Mouse (Mus musculus): ENCODE results near the gene Psmd2. TPM values are rescaled to one million over a fixed set of nuclear protein-coding genes. Genes with fewer than 3 reads are reported as not detected.

Psmd2 gene
- total RNA-seq, 1 experiment from 2014 or later: 82.6 TPM

DNA sequence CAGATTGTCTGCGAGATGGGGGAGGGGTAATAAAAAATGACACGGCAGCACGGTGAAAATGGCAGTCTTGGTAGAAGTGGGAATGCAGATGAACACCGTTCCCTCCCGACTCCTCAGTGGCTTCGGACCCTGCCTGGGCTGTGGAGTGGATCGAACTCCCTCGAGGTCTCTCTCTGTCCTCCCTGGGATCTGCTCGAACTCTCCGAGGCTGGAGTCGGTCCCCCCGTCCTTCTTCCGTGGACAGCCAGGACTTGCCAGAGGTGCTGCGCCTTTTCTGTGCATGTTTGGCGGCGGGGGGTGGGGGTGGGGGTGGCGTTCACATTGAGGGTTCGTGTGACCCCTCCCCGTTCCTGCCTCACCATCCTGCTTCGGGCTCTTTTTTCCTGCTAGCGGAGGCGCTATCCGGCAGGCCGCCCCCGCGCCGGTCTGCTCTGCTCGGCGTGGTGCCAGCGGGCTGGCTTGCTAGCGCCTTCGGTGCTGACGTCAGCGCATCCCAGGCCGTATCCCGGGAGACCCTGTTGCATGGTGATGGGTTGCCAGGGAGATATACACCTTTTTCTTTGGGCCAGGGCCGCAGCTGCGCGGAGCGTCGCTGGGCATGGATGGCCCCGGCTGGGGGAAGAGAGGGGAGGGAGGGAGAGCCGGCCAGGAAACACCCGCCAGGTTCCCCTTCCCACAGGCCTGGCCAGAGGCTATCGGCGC, 44.3 kb downstream of the Psmd2 start:
- ATAC-seq (ENCODE audit: extremely low read depth, insufficient number of reproducible peaks, low FRiP score, poor library complexity, severe bottlenecking): no peak

- ATAC-seq (ENCODE audit: extremely low read depth, insufficient number of reproducible peaks, low FRiP score, poor library complexity, severe bottlenecking): no peak
Observed at GRCm38 (mm10) chr16:20699266-20699665, 47.8 kb downstream of the Psmd2 start.

- no peak for ATAC-seq (ENCODE audit: extremely low read depth, insufficient number of reproducible peaks, low FRiP score, poor library complexity, severe bottlenecking)
Observed at GRCm38 (mm10) chr16:20700036-20700435, 48.6 kb downstream of the Psmd2 start.

DNA sequence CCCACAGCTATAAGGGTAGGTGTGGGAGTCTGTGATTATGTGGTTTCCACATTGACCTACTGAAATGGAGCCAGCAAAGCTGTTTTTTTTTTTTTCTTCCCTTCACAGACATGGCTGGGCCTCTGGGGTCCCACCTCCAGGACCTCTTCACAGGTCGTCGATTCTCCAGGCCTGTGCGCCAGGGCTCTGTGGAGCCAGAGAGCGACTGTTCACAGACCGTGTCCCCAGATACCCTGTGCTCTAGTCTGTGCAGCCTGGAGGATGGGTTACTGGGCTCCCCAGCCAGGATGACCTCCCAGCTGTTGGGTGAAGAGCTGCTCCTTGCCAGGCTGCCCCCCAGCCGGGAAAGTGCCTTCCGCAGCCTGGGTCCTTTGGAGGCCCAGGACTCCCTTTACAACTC, 49.9 kb downstream of the Psmd2 start:
- no peak for ATAC-seq (ENCODE audit: extremely low read depth, insufficient number of reproducible peaks, low FRiP score, poor library complexity, severe bottlenecking)

GRCm38 (mm10) chr16:20701729-20702521, 50.5 kb downstream of the Psmd2 start:
- ATAC-seq (ENCODE audit: extremely low read depth, insufficient number of reproducible peaks, low FRiP score, poor library complexity, severe bottlenecking): no peak

- ATAC-seq (ENCODE audit: extremely low read depth, insufficient number of reproducible peaks, low FRiP score, poor library complexity, severe bottlenecking): no peak
Observed at GRCm38 (mm10) chr16:20702522-20702893, 51.1 kb downstream of the Psmd2 start.

GRCm38 (mm10) chr16:20703071-20703470, 51.6 kb downstream of the Psmd2 start:
- ATAC-seq (ENCODE audit: extremely low read depth, insufficient number of reproducible peaks, low FRiP score, poor library complexity, severe bottlenecking): no peak

- ATAC-seq (ENCODE audit: extremely low read depth, insufficient number of reproducible peaks, low FRiP score, poor library complexity, severe bottlenecking): no peak
Observed at GRCm38 (mm10) chr16:20703699-20704400, 52.4 kb downstream of the Psmd2 start.

- no peak for ATAC-seq (ENCODE audit: extremely low read depth, insufficient number of reproducible peaks, low FRiP score, poor library complexity, severe bottlenecking)
Observed at GRCm38 (mm10) chr16:20705786-20706185, 54.3 kb downstream of the Psmd2 start.

- ATAC-seq (ENCODE audit: extremely low read depth, insufficient number of reproducible peaks, low FRiP score, poor library complexity, severe bottlenecking): no peak
Observed at GRCm38 (mm10) chr16:20706407-20707055, 55.1 kb downstream of the Psmd2 start.

DNA sequence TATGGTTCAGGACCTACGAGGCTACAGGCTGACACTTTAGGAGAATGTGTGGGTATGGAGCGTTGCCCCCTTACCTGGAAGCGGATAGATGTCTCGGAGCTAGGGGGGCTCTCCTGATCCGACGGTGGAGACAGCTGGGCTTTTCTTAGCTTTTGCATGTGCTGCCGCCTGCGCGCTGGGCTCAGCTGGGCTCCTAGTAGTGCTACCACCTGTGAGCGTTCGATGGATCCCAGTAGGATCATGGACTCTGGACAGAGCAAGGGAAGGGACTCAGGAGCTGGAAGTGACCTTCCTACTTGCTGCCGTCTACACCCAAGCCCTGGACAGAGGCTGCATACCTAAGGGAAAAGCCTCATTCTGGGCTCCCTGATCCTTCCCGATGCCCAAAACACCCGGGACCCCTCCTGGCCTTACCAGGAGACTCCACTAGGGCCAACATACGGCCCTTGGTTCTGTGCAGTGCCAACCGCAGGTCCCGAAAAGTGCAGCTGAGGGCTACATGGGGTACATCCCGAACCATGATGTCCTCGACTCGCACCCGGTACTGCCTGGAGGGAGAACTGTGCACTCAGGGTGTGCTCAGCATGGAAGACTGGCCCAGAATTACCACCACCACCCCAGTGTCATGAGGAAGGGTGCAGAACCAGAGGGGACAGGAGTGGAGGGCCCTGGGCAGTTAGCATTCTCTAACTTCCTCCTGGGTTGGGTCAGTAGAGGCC, 56.9 kb downstream of the Psmd2 start:
- ATAC-seq (ENCODE audit: extremely low read depth, insufficient number of reproducible peaks, low FRiP score, poor library complexity, severe bottlenecking): no peak

DNA sequence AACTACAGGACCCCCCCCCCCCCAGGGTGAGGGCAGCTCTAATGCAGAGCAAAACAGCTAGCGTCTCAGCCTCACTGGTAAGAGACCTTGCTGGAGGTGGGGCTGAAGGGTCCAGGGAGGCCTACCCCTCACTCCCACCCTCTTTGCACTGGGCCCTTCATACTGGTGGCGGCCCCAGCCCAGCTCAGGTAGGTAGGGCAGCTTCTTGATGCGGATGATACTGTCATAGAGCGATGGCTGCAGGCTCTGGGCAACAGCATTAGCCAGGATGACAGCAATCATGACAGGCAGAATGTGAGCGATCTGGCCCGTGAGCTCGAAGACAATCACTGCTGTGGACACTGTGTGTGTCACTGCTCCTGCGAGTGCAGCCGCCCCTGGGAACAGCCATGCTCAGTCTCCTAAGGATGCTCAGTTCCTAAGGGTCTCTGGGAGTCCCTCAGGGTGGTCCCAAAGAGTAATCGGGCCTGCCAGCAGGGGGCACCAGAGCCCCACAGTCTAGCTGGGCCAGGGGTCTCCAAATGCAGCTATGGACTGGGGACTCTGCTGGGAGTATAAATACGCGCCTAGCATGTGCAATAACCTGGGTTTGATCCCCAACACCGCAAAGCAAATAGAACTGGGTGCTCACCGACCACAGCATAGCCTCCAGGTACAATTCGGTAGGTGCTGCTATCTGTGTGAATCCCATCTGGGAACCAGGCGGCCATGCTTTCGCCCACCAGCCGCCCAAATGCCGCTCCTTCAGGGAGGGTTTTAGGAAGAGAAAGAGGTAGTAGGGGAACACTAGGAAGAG, 57.7 kb downstream of the Psmd2 start:
- no peak for ATAC-seq (ENCODE audit: extremely low read depth, insufficient number of reproducible peaks, low FRiP score, poor library complexity, severe bottlenecking)

DNA sequence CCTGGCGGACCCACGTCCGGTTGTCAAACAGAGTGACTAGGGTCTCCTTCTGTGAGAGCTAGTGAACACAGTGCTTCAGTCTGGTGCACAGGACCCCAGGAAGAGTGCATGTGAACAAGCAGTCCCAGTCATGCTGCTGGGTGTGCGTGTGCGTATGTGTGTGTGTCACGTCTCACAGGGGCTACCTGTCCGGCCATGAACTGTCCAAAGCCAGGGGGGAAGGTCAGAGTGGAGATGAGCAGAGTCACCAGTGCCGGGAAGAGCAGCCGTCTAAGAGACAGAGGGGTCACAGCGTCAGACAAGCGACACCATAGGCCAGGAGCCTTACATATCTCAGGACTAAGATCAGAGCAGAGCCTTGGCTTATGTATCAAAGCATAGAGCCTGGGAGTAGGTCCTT, 58.9 kb downstream of the Psmd2 start:
- ATAC-seq (ENCODE audit: extremely low read depth, insufficient number of reproducible peaks, low FRiP score, poor library complexity, severe bottlenecking): no peak

DNA sequence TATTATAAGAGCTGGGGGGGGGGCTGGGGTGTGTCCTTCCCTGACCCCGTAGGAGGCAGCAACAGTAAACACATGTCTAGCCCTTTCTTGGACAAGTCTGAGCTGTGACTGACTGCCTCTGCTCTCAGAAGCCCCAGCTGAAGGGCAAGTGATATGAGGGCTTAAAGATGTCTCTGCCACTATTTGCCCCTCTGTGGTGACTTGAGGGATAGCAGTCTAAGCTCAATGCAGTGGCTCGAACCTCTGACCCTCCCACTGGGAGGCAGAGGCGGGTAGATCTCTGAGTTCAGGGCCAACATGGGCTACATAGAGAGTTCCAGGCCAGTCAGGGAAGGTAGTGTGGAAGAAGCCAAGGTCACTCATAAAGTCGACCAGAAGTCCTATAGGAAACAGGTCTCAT, 59.4 kb downstream of the Psmd2 start:
- no peak for ATAC-seq (ENCODE audit: extremely low read depth, insufficient number of reproducible peaks, low FRiP score, poor library complexity, severe bottlenecking)

DNA sequence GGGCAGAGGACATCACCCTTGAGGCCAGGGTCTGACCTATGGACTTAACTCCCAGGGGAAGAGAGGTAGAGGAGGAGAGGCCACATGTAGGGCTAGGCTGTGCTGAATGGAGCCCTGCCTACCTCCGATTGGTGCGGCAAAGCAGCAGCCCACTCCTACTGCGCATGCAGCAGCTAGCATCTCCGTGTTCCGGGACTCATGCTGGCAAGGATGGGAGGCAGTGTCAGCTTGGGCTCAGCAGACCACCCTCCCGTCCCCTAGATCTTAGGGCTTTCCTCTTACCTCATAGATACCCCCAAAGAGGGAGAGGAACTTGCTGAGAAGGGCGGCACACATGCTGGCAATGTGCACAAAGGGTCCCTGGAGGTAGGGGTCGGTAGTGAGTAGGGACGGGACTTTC, 60.7 kb downstream of the Psmd2 start:
- no peak for ATAC-seq (ENCODE audit: extremely low read depth, insufficient number of reproducible peaks, low FRiP score, poor library complexity, severe bottlenecking)

DNA sequence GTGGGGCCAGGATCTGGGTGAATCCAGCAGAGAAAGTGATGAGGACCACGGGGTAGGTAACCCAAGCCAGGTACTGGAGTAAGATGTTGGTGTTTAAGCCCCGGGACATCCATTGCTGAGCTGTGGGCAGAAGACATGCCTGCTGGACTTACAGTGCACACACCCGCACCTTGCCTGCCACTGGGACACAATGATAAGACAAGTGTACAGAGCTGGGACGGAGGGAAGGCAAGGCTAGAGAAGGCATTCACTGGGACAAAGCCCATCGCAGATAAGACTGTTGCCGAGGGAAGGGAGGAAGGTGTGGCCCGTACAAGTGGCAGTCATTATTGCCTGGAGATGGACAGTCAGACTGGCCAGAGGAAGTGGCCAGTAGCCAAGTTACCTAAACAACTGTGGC, 61.4 kb downstream of the Psmd2 start:
- ATAC-seq (ENCODE audit: extremely low read depth, insufficient number of reproducible peaks, low FRiP score, poor library complexity, severe bottlenecking): no peak

Measured in neutrophil, adult 5-6 weeks (primary cell).